Mouse (Mus musculus) megakaryocyte, embryonic 14.5 days (primary cell): Measurements from ENCODE around the gene Tgfb1i1.

Experiments
- FLI1 ChIP-seq: IDR thresholded peaks from 2 replicates; pipeline ENCODE4 v1.6.1; 2012; ENCODE audit warnings: low read length, inconsistent platforms, mixed read lengths
- GATA1 ChIP-seq: IDR thresholded peaks from 3 replicates; pipeline ENCODE4 v1.6.1; 2012; ENCODE audit warnings: mixed read lengths, low read length, inconsistent platforms, borderline replicate concordance

DNA sequence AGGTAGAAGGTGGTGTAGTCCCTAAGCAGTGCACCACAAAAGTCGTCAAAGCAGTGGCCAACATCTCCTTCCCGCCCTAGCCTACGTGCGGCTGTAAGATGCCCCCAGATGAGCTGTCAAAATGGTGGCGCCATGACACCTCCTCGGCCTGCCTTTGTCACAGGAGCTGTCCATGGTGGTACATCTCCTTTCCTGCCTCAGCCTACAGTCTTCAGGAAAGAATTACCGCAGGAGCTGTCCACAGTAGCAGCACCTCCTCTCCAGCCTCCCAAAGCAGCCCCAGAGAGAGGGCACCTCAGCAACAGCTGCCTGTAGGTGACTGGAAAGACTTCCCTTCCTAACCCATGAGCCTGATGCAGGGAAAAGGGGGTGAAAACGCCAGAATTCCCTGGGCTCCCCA is 14.9 kb upstream of the Tgfb1i1 start:
- no peak for TF ChIP-seq GATA1
- no peak for TF ChIP-seq FLI1
